Mouse (Mus musculus) T-helper 17 cell (primary cell): ENCODE data around the gene Ucn3.

Experiments
- in situ Hi-C, 2 experiments: fragments of 300-600 bp; cut with MboI, MseI; formaldehyde crosslinking; loops; 1 replicate in 1 of 2; 2 replicates in 1 of 2; pipeline ENCODE4 v1.15.1; 2025; ENCODE audit warnings: high pct_unique_total_duplicates in 2 of 2

Gene Ucn3

DNA sequence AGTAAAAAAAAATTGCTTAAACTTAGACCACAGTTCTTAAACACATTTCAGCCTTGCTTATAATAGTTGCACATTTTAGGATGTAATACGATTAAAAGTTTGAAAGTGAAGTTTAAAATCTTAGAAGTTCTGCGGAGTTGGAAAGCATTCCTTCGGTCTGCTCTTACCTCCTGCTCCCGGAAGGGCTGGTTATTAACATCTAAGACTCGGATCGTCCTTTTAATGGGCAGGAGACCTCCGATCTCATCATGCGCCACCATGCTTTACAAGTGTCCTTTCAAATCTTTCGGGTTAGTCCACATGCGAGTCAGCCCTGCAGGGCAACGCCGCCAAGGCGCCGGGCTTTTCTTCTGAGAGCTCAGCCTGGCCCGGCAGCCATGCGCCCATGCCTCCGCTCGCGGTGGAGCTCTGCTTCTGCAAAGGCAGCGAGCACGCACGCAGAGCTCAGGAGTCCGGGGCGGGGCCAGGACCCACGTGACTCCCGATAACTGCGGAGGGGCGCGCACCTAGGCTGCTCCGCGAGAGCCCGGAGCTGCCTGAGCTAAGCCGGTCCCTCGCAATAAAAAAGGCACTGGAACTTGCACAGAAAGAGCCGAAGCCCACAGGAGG is 51.9 kb downstream of the Ucn3 start:
- in situ Hi-C loops, result no loop called here

DNA sequence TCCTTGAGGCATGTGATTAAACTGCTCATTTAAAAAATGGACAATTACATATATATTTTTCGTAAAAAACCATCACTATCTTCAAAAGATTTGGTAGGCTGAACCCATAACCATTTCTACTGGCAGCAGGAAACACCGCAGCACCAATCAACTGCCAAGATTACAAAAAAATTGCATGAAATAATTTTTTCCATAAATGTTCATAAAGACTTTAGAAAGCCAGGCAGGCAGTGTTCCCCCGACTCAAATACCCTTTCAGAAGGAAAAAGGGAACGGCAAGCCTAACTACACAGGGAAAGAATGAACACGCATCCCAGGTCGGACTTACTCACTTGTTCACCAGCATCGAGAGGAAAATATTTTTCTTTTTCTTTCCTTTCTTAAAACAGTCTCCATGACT is 52.5 kb downstream of the Ucn3 start:
- in situ Hi-C loops, result no loop called here

DNA sequence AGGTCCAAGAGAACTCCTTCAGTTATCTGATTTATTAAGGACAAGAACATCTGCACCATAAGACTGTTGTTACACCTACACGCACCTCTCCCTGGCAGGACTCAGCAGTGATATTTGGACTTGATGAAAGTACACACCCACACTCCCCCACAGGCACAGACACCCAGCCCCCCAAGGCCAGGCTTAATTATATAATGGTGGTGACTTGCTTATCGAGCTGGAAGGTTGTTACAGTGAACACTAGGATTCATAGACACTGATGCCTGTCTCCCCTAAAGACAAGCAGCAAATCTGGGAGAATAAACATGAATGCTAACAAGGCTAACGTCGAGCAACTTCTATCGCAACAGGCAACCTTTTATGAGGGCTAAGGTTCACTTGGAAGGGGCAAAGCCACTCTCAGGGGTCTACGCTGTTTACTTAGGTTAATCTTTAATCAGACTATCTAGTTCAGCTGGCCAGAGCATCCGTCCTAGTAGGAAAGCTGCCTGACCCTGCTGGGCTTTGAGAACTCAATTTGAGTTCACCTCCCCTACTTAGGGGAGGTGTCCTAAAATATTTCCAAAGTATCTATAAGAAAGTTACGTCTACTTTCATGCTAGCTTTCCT is 53.6 kb downstream of the Ucn3 start:
- in situ Hi-C loops, result no loop called here
